Mouse (Mus musculus) central nervous system, embryonic 14 days (tissue): ENCODE measurements around the gene Idh1. TPM values are rescaled to one million over a fixed set of nuclear protein-coding genes. Genes with fewer than 3 reads are reported as not detected.

Source experiments
- polyA plus RNA-seq: library from polyadenylated mRNA; depleted of rRNA; stranded (reverse); fragments of >200 nt; gene quantifications from 2 replicates; pipeline ENCODE4 v1.2.3, GENCODE M21; 2012; rRNA removed

The Idh1 gene
- polyA plus RNA-seq, result 193 and 224 TPM in 2 replicates

GRCm38 (mm10) chr1:65186287-65187073 lies at the start of gene Idh1, which contains the start of gene Pikfyve:
Gene Idh1 (minus strand): TSS chr1:65186500.
Gene Pikfyve (plus strand): TSS chr1:65186683.

GRCm38 (mm10) chr1:65122574-65123372 lies 63.5 kb downstream of the Idh1 start, which contains the start of gene D630023F18Rik:
Gene D630023F18Rik (minus strand): TSS chr1:65123214.

GRCm38 (mm10) chr1:65119438-65119837 lies 66.9 kb downstream of the Idh1 start, which contains the start of gene Gm28845:
Gene Gm28845 (minus strand): TSS chr1:65119558.

Other genes starting within 250 kb of the Idh1 start
- gene Plekhm3, start 229.7 kb downstream of the Idh1 start, polyA plus RNA-seq, result 4.9 and 5.3 TPM in 2 replicates
- not detected in 2 replicates for gene Akr1cl, start 153.7 kb downstream of the Idh1 start, polyA plus RNA-seq
- not detected in 2 replicates for gene Cryge, start 135.4 kb downstream of the Idh1 start, polyA plus RNA-seq
- gene Crygd, start 123.0 kb downstream of the Idh1 start, polyA plus RNA-seq, result not detected in 2 replicates
- not detected in 2 replicates for gene Crygc, start 112.8 kb downstream of the Idh1 start, polyA plus RNA-seq
- 0.13 and 0.28 TPM in 2 replicates for gene Crygb, start 104.2 kb downstream of the Idh1 start, polyA plus RNA-seq
- not detected in 2 replicates for gene Cryga, start 83.1 kb downstream of the Idh1 start, polyA plus RNA-seq
- gene Gm28845, start 66.9 kb downstream of the Idh1 start, polyA plus RNA-seq, result 0.11 and 0.13 TPM in 2 replicates
- 0.44 and 0.85 TPM in 2 replicates for gene D630023F18Rik, start 63.3 kb downstream of the Idh1 start, polyA plus RNA-seq
- 12.9 and 13.9 TPM in 2 replicates for gene Pikfyve, start 183 bp upstream of the Idh1 start, polyA plus RNA-seq
- 0.60 and 0.75 TPM in 2 replicates for gene Pth2r, start 95.6 kb upstream of the Idh1 start, polyA plus RNA-seq